Mouse (Mus musculus) splenic B cell, adult 2 months (primary cell): ENCODE data around the gene Myl6.

Experiments
- DNase-seq: peaks from one replicate; pipeline ENCODE4 v3.0.0-alpha.2; 2011; ENCODE audit warnings: low read depth, low spot score
- H3K27me3 ChIP-seq: 2 replicates; pipeline ENCODE4 v1.6.1; 2012; ENCODE audit warnings: mild to moderate bottlenecking, low read length, moderate library complexity, mixed read lengths; ENCODE audit not compliant: control insufficient read depth, poor library complexity, insufficient read depth, severe bottlenecking
- H3K36me3 ChIP-seq: 2 replicates; pipeline ENCODE4 v1.6.1; 2012; ENCODE audit warnings: mild to moderate bottlenecking, low read length, moderate library complexity, mixed read lengths; ENCODE audit not compliant: control insufficient read depth, poor library complexity, insufficient read depth, severe bottlenecking

Gene Myl6

DNA sequence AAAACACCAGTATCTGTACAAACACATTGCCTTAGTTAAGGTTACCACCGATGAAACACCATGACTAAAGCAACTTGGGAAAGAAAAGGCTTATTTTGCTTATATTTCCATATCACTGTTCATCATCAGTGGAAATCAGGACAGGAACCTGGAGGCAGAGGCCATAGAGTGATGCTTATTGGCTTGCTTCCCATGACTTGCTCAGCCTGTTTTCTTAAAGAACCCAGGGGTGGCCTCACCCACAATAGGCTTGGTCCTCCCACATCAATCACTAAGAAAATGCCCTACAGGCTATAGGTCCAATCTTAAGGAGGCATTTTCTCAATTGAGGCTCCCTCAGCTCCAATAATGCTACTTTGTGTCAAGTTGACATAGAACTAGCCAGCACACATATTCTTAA lies 51.2 kb downstream of the Myl6 start:
- H3K27me3 ChIP-seq: no peaks in the 10 kb centered on the region
- DNase-seq: no peak
- H3K36me3 ChIP-seq: peaks cover 6% of the 10 kb centered on the region

GRCm38 (mm10) chr10:128441324-128442119 lies 52.4 kb downstream of the Myl6 start:
- Histone ChIP-seq H3K27me3 (no peaks in the 10 kb centered on the region), H3K36me3 (peaks cover 11% of the 10 kb centered on the region)
- no peak for DNase-seq
